Mouse (Mus musculus) forebrain, embryonic 11.5 days (tissue): ENCODE measurements at regions not wholly inside any gene's neighbourhood (a gene's known extent, or its start where the extent isn't known, plus 50 kb on each side); places are given as distances from the start of the nearest gene placed in this dataset.
A peak's percentile ranks its signal among the peaks of the same experiment; 100 is the strongest.

Experiments
- ATAC-seq: fragments of 200-750 bp; cut with Nextera tagmentation; replicated peaks from 2 replicates; pipeline ENCODE4 v1.8.0; 2017; ENCODE audit warnings: moderate TSS enrichment; ENCODE audit not compliant: low FRiP score
- DNase-seq: peaks from one replicate; pipeline ENCODE4 v3.0.0-alpha.2; 2017; ENCODE audit warnings: low spot score
- H3K27ac ChIP-seq: fragments of 300-500 bp; sonication (generic); 2 replicates; pipeline ENCODE4 v1.5.1; 2014; ENCODE audit warnings: low read depth, low read length
- H3K27me3 ChIP-seq: fragments of 300-500 bp; sonication (generic); 2 replicates; pipeline ENCODE4 v1.6.1; 2014; ENCODE audit warnings: mild to moderate bottlenecking, low read length, mixed read lengths; ENCODE audit not compliant: control insufficient read depth, insufficient read depth
- H3K36me3 ChIP-seq: fragments of 300-500 bp; sonication (generic); 2 replicates; pipeline ENCODE4 v1.6.1; 2014; ENCODE audit warnings: mild to moderate bottlenecking, low read length, moderate library complexity, mixed read lengths; ENCODE audit not compliant: control insufficient read depth, insufficient read depth
- H3K4me1 ChIP-seq: fragments of 300-500 bp; sonication (generic); replicated peaks from 2 replicates; pipeline ENCODE4 v1.6.1; 2014; ENCODE audit warnings: low read length, mixed read lengths; ENCODE audit not compliant: control insufficient read depth, insufficient read depth
- H3K4me2 ChIP-seq: fragments of 300-500 bp; sonication (generic); 2 replicates; pipeline ENCODE4 v1.6.1; 2014; ENCODE audit warnings: low read depth, mild to moderate bottlenecking, low read length, moderate library complexity, mixed read lengths; ENCODE audit not compliant: severe bottlenecking
- H3K4me3 ChIP-seq: fragments of 300-500 bp; sonication (generic); 2 replicates; pipeline ENCODE4 v1.5.1; 2014; ENCODE audit warnings: low read depth, low read length
- H3K9ac ChIP-seq: fragments of 300-500 bp; sonication (generic); 2 replicates; pipeline ENCODE4 v1.6.1; 2014; ENCODE audit warnings: low read length
- H3K9me3 ChIP-seq: fragments of 300-500 bp; sonication (generic); 2 replicates; pipeline ENCODE4 v1.6.1; 2016; ENCODE audit warnings: low read length, mixed read lengths; ENCODE audit not compliant: control insufficient read depth
- WGBS: fragments of 180-500 bp; shearing (Covaris S2); extraction: QIAGEN DNeasy Blood & Tissue Kit; methylation state at CpG from one replicate; pipeline ENCODE4 v1.1.7; 2014; 5-methylcytosine and 5-hydroxymethylcytosine counted together

- no peak for DNase-seq
These were observed 272.1 kb downstream of the Cd83 start for GRCm38 (mm10) chr13:44056716-44057115.

GRCm38 (mm10) chr13:44057542-44057941, 273.0 kb downstream of the Cd83 start:
- DNase-seq (no peak), ATAC-seq (no peak)
- peaks cover 6% of the 10 kb centered on the region; the same call in 1 of the 2 replicates for H3K4me1 ChIP-seq
- H3K9me3 ChIP-seq, result no peaks in the 10 kb centered on the region
- no peak overlapping the region for H3K9ac ChIP-seq
- H3K27ac ChIP-seq, result no peak overlapping the region
- WGBS, result 97% methylated on average over 5 of the region's 5 CpGs
- no peak overlapping the region for H3K4me2 ChIP-seq
- no peak overlapping the region for H3K4me3 ChIP-seq
- no peaks in the 10 kb centered on the region for H3K36me3 ChIP-seq
- H3K27me3 ChIP-seq, result no peaks in the 10 kb centered on the region; the same call in 1 of the 2 replicates

More at GRCm38 (mm10) chr13:44056716-44057115, 272.1 kb downstream of the Cd83 start:
- Histone ChIP-seq H3K27me3 (no peaks in the 10 kb centered on the region; the same call in 1 of the 2 replicates), H3K27ac (no peak overlapping the region), H3K4me2 (no peak overlapping the region), H3K9me3 (no peaks in the 10 kb centered on the region), H3K4me3 (no peak overlapping the region), H3K4me1 (peaks cover 6% of the 10 kb centered on the region; the same call in 1 of the 2 replicates), H3K9ac (peak overlapping the region; percentile 5; the same call in 1 of the 2 replicates), H3K36me3 (no peaks in the 10 kb centered on the region)
- no peak for ATAC-seq
- WGBS, result 78% methylated on average over 9 of the region's 9 CpGs

GRCm38 (mm10) chr13:44058277-44058676, 273.7 kb downstream of the Cd83 start:
- Histone ChIP-seq H3K27ac (no peak overlapping the region), H3K4me2 (no peak overlapping the region), H3K27me3 (no peaks in the 10 kb centered on the region; the same call in 1 of the 2 replicates), H3K4me3 (no peak overlapping the region), H3K9ac (no peak overlapping the region), H3K36me3 (no peaks in the 10 kb centered on the region), H3K4me1 (peaks cover 6% of the 10 kb centered on the region; the same call in 1 of the 2 replicates), H3K9me3 (no peaks in the 10 kb centered on the region)
- no peak for DNase-seq
- ATAC-seq, result no peak
- 93% methylated on average over 2 of the region's 2 CpGs for WGBS

GRCm38 (mm10) chr13:44059436-44059835, 274.9 kb downstream of the Cd83 start:
- ATAC-seq, result no peak
- H3K4me1 ChIP-seq, result peaks cover 6% of the 10 kb centered on the region; the same call in 1 of the 2 replicates
- H3K9ac ChIP-seq, result no peak overlapping the region
- no peaks in the 10 kb centered on the region; the same call in 1 of the 2 replicates for H3K27me3 ChIP-seq
- H3K4me3 ChIP-seq, result no peak overlapping the region
- 81% methylated on average over 8 of the region's 8 CpGs for WGBS
- no peaks in the 10 kb centered on the region for H3K36me3 ChIP-seq
- H3K9me3 ChIP-seq, result no peaks in the 10 kb centered on the region
- no peak overlapping the region for H3K27ac ChIP-seq
- no peak for DNase-seq
- H3K4me2 ChIP-seq, result no peak overlapping the region

GRCm38 (mm10) chr13:44061286-44061685, 276.7 kb downstream of the Cd83 start:
- Histone ChIP-seq H3K27me3 (no peaks in the 10 kb centered on the region; the same call in 1 of the 2 replicates), H3K9me3 (no peaks in the 10 kb centered on the region), H3K36me3 (no peaks in the 10 kb centered on the region), H3K4me3 (no peak overlapping the region), H3K9ac (no peak overlapping the region), H3K27ac (no peak overlapping the region), H3K4me2 (no peak overlapping the region), H3K4me1 (peaks cover under 1% of the 10 kb centered on the region; the same call in 1 of the 2 replicates)
- DNase-seq (no peak), ATAC-seq (no peak)
- WGBS, result 88% methylated on average over 4 of the region's 4 CpGs

- ATAC-seq, result no peak
- H3K9ac ChIP-seq, result no peak overlapping the region
- H3K36me3 ChIP-seq, result no peaks in the 10 kb centered on the region
- H3K27me3 ChIP-seq, result no peaks in the 10 kb centered on the region; the same call in 1 of the 2 replicates
- H3K4me2 ChIP-seq, result no peak overlapping the region
- no peak overlapping the region for H3K27ac ChIP-seq
- 64% methylated on average over 7 of the region's 7 CpGs for WGBS
- no peak overlapping the region for H3K4me3 ChIP-seq
- no peaks in the 10 kb centered on the region; the same call in 1 of the 2 replicates for H3K4me1 ChIP-seq
- no peak for DNase-seq
- H3K9me3 ChIP-seq, result no peaks in the 10 kb centered on the region
These were observed 277.2 kb downstream of the Cd83 start for GRCm38 (mm10) chr13:44061721-44062300.

- Histone ChIP-seq H3K27me3 (no peaks in the 10 kb centered on the region; the same call in 1 of the 2 replicates), H3K4me3 (no peak overlapping the region), H3K27ac (no peak overlapping the region), H3K4me1 (no peaks in the 10 kb centered on the region; the same call in 1 of the 2 replicates), H3K9ac (no peak overlapping the region), H3K4me2 (no peak overlapping the region), H3K9me3 (no peaks in the 10 kb centered on the region), H3K36me3 (no peaks in the 10 kb centered on the region)
- DNase-seq (no peak), ATAC-seq (no peak)
- 87% methylated on average over 8 of the region's 8 CpGs for WGBS
These were observed 278.7 kb downstream of the Cd83 start for GRCm38 (mm10) chr13:44063317-44063716.

- Histone ChIP-seq H3K27me3 (no peaks in the 10 kb centered on the region), H3K4me1 (no peaks in the 10 kb centered on the region; the same call in 1 of the 2 replicates), H3K9ac (no peak overlapping the region), H3K4me3 (no peak overlapping the region), H3K9me3 (no peaks in the 10 kb centered on the region), H3K36me3 (no peaks in the 10 kb centered on the region), H3K27ac (no peak overlapping the region), H3K4me2 (no peak overlapping the region)
- no peak for DNase-seq
- no peak for ATAC-seq
- 87% methylated on average over 3 of the region's 3 CpGs for WGBS
These were observed 279.5 kb downstream of the Cd83 start for GRCm38 (mm10) chr13:44064026-44064425.

GRCm38 (mm10) chr13:44065741-44066185, 281.2 kb downstream of the Cd83 start:
- Histone ChIP-seq H3K9ac (no peak overlapping the region), H3K4me2 (no peak overlapping the region), H3K36me3 (no peaks in the 10 kb centered on the region), H3K9me3 (no peaks in the 10 kb centered on the region), H3K4me3 (no peak overlapping the region), H3K27me3 (no peaks in the 10 kb centered on the region), H3K4me1 (no peaks in the 10 kb centered on the region; the same call in 1 of the 2 replicates), H3K27ac (no peak overlapping the region)
- ATAC-seq, result no peak
- no peak for DNase-seq
- 69% methylated on average over 13 of the region's 13 CpGs for WGBS
